Mouse (Mus musculus) MEL (cell line): ENCODE data around the gene Gpt2. TPM values are rescaled to one million over a fixed set of nuclear protein-coding genes. Genes with fewer than 3 reads are reported as not detected.

Experiments
- DNase-seq: peaks from one replicate; pipeline ENCODE4 v3.0.0; 2011; ENCODE audit warnings: low read depth, low spot score
- H3K27ac ChIP-seq: 2 replicates; pipeline ENCODE4 v1.5.1; 2012; ENCODE audit warnings: low read depth, mild to moderate bottlenecking, control low read depth, low read length, moderate library complexity; ENCODE audit not compliant: control insufficient read depth
- H3K27me3 ChIP-seq, 2 experiments: fragments of 150-350 bp in 1 of 2; sonication (generic) in 1 of 2; 2 replicates each; pipeline ENCODE4 v1.6.1; 2012; ENCODE audit warnings: low read length in 2 of 2, mild to moderate bottlenecking in 2 of 2, improper control_type of control experiment in 1 of 2, moderate library complexity in 1 of 2; ENCODE audit not compliant: insufficient read depth in 2 of 2, control insufficient read depth in 1 of 2
- H3K36me3 ChIP-seq, 2 experiments: 2 replicates each; pipeline ENCODE4 v1.6.1; 2012 to 2014; ENCODE audit warnings: low read length in 2 of 2, improper control_type of control experiment in 1 of 2, inconsistent platforms in 1 of 2, mild to moderate bottlenecking in 1 of 2; ENCODE audit not compliant: insufficient read depth in 2 of 2, control insufficient read depth in 1 of 2
- H3K4me1 ChIP-seq, 2 experiments: fragments of 150-350 bp in 1 of 2; sonication (generic) in 1 of 2; 2 replicates each; pipeline ENCODE4 v1.6.1; 2012; ENCODE audit warnings: low read length in 2 of 2, improper control_type of control experiment in 1 of 2, mild to moderate bottlenecking in 1 of 2; ENCODE audit not compliant: insufficient read depth in 2 of 2, control insufficient read depth in 1 of 2
- H3K4me3 ChIP-seq, 2 experiments: fragments of 150-350 bp in 1 of 2; sonication (generic) in 1 of 2; 2 replicates each; pipeline ENCODE4 v1.5.1; 2012; ENCODE audit warnings: low read depth in 2 of 2, low read length in 2 of 2, mild to moderate bottlenecking in 2 of 2, moderate library complexity in 2 of 2, control low read depth in 1 of 2, improper control_type of control experiment in 1 of 2; ENCODE audit not compliant: control insufficient read depth in 1 of 2, insufficient read depth in 1 of 2
- H3K79me2 ChIP-seq: 2 replicates; pipeline ENCODE4 v1.6.1; 2012; ENCODE audit warnings: mild to moderate bottlenecking, low read length, moderate library complexity; ENCODE audit not compliant: control insufficient read depth, poor library complexity, insufficient read depth
- H3K9ac ChIP-seq: 2 replicates; pipeline ENCODE4 v1.6.1; 2012; ENCODE audit warnings: low read depth, mild to moderate bottlenecking, control low read depth, low read length, moderate library complexity; ENCODE audit not compliant: control insufficient read depth, poor library complexity, severe bottlenecking
- H3K9me3 ChIP-seq: fragments of 150-350 bp; sonication (generic); replicated peaks from 2 replicates; pipeline ENCODE4 v1.6.1; 2012; ENCODE audit warnings: mild to moderate bottlenecking, low read length, improper control_type of control experiment, moderate library complexity; ENCODE audit not compliant: insufficient read depth
- BHLHE40 ChIP-seq: IDR thresholded peaks from 2 replicates; pipeline ENCODE4 v1.6.1; 2012; ENCODE audit warnings: low read depth, mild to moderate bottlenecking, inconsistent platforms, low read length, improper control_type of control experiment, borderline replicate concordance
- CHD1 ChIP-seq: IDR thresholded peaks from 2 replicates; pipeline ENCODE4 v1.6.1; 2012; ENCODE audit warnings: low read depth, mild to moderate bottlenecking, inconsistent platforms, low read length, improper control_type of control experiment
- CHD2 ChIP-seq: IDR thresholded peaks from 2 replicates; pipeline ENCODE4 v1.6.1; 2011; ENCODE audit warnings: low read length, improper control_type of control experiment
- CTCF ChIP-seq, 3 experiments: IDR thresholded peaks in 2 of 3; conservative IDR thresholded peaks in 1 of 3; 2 replicates each; pipeline ENCODE4 v1.5.1; 2011 to 2012; ENCODE audit warnings: low read length in 3 of 3, low read depth in 2 of 3, mild to moderate bottlenecking in 2 of 3, improper control_type of control experiment in 1 of 3, inconsistent platforms in 1 of 3, mixed read lengths in 1 of 3, moderate library complexity in 1 of 3; ENCODE audit not compliant: control insufficient read depth in 1 of 3, insufficient read depth in 1 of 3, poor library complexity in 1 of 3, severe bottlenecking in 1 of 3
- E2F4 ChIP-seq: IDR thresholded peaks from 2 replicates; pipeline ENCODE4 v1.6.1; 2011; ENCODE audit warnings: low read depth, low read length, improper control_type of control experiment, borderline replicate concordance
- ELF1 ChIP-seq: IDR thresholded peaks from 2 replicates; pipeline ENCODE4 v1.6.1; 2014; ENCODE audit warnings: low read depth, mild to moderate bottlenecking, inconsistent platforms, low read length, improper control_type of control experiment, moderate library complexity
- EP300 ChIP-seq, 2 experiments: IDR thresholded peaks; 2 replicates each; pipeline ENCODE4 v1.6.1; 2011; ENCODE audit warnings: improper control_type of control experiment in 2 of 2, low read length in 2 of 2, low read depth in 1 of 2, mild to moderate bottlenecking in 1 of 2
- ETS1 ChIP-seq: IDR thresholded peaks from 2 replicates; pipeline ENCODE4 v1.6.1; 2012; ENCODE audit warnings: low read depth, mild to moderate bottlenecking, inconsistent platforms, low read length, improper control_type of control experiment, moderate library complexity
- GABPA ChIP-seq: IDR thresholded peaks from 2 replicates; pipeline ENCODE4 v1.6.1; 2012; ENCODE audit warnings: low read depth, mild to moderate bottlenecking, inconsistent platforms, low read length, improper control_type of control experiment, moderate library complexity
- GATA1 ChIP-seq: IDR thresholded peaks from 2 replicates; pipeline ENCODE4 v1.6.1; 2011; ENCODE audit warnings: low read depth, low read length, improper control_type of control experiment
- HCFC1 ChIP-seq: IDR thresholded peaks from 2 replicates; pipeline ENCODE4 v1.6.1; 2012; ENCODE audit warnings: low read depth, mild to moderate bottlenecking, inconsistent platforms, low read length, improper control_type of control experiment, moderate library complexity
- JUND ChIP-seq: IDR thresholded peaks from 2 replicates; pipeline ENCODE4 v1.6.1; 2011; ENCODE audit warnings: low read depth, mild to moderate bottlenecking, improper control_type of control experiment, low read length
- KAT2A ChIP-seq: conservative IDR thresholded peaks from 2 replicates; pipeline ENCODE4 v1.6.1; 2012; ENCODE audit warnings: low read depth, low read length, improper control_type of control experiment, inconsistent platforms
- MAFK ChIP-seq: IDR thresholded peaks from 2 replicates; pipeline ENCODE4 v1.6.1; 2011; ENCODE audit warnings: low read depth, mild to moderate bottlenecking, low read length, improper control_type of control experiment, borderline replicate concordance
- MAX ChIP-seq: IDR thresholded peaks from 2 replicates; pipeline ENCODE4 v1.6.1; 2011; ENCODE audit warnings: low read length, improper control_type of control experiment
- MAZ ChIP-seq: IDR thresholded peaks from 2 replicates; pipeline ENCODE4 v1.6.1; 2012; ENCODE audit warnings: low read depth, mild to moderate bottlenecking, inconsistent platforms, low read length, improper control_type of control experiment
- MEF2A ChIP-seq: IDR thresholded peaks from 2 replicates; pipeline ENCODE4 v1.6.1; 2014; ENCODE audit warnings: low read depth, mild to moderate bottlenecking, inconsistent platforms, low read length, improper control_type of control experiment; ENCODE audit not compliant: poor library complexity, insufficient replicate concordance, severe bottlenecking; ENCODE audit errors: extremely low read depth
- MXI1 ChIP-seq: IDR thresholded peaks from 2 replicates; pipeline ENCODE4 v1.6.1; 2011; ENCODE audit warnings: mild to moderate bottlenecking, low read depth, low read length, improper control_type of control experiment
- MYB ChIP-seq: IDR thresholded peaks from 2 replicates; pipeline ENCODE4 v1.6.1; 2011; ENCODE audit warnings: mild to moderate bottlenecking, low read depth, low read length, improper control_type of control experiment
- MYC ChIP-seq: IDR thresholded peaks from 2 replicates; pipeline ENCODE4 v1.6.1; 2011; ENCODE audit warnings: low read depth, mild to moderate bottlenecking, low read length, improper control_type of control experiment, moderate library complexity
- NELFE ChIP-seq: IDR thresholded peaks from 2 replicates; pipeline ENCODE4 v1.6.1; 2011; ENCODE audit warnings: low read depth, low read length, improper control_type of control experiment
- NRF1 ChIP-seq: IDR thresholded peaks from 2 replicates; pipeline ENCODE4 v1.6.1; 2014; ENCODE audit warnings: low read depth, mild to moderate bottlenecking, inconsistent platforms, low read length, improper control_type of control experiment, moderate library complexity; ENCODE audit not compliant: poor library complexity, insufficient read depth, severe bottlenecking
- POLR2A ChIP-seq, 2 experiments: IDR thresholded peaks; 2 replicates each; pipeline ENCODE4 v1.6.1; 2011 to 2012; ENCODE audit warnings: low read length in 2 of 2, mild to moderate bottlenecking in 2 of 2, control low read depth in 1 of 2, improper control_type of control experiment in 1 of 2, low read depth in 1 of 2, moderate library complexity in 1 of 2; ENCODE audit not compliant: control insufficient read depth in 1 of 2, insufficient read depth in 1 of 2, poor library complexity in 1 of 2
- POLR2AphosphoS2 ChIP-seq: IDR thresholded peaks from 2 replicates; pipeline ENCODE4 v1.6.1; 2011; ENCODE audit warnings: low read length, improper control_type of control experiment
- POLR2AphosphoS5 ChIP-seq: IDR thresholded peaks from 2 replicates; pipeline ENCODE4 v1.6.1; 2012; ENCODE audit warnings: low read depth, borderline replicate concordance, mild to moderate bottlenecking, inconsistent platforms, low read length, moderate library complexity, mixed read lengths
- RAD21 ChIP-seq: IDR thresholded peaks from 2 replicates; pipeline ENCODE4 v1.6.1; 2011; ENCODE audit warnings: mild to moderate bottlenecking, low read depth, low read length, improper control_type of control experiment
- RCOR1 ChIP-seq: IDR thresholded peaks from 2 replicates; pipeline ENCODE4 v1.6.1; 2012; ENCODE audit warnings: low read depth, mild to moderate bottlenecking, inconsistent platforms, low read length, improper control_type of control experiment
- SIN3A ChIP-seq: IDR thresholded peaks from 2 replicates; pipeline ENCODE4 v1.6.1; 2012; ENCODE audit warnings: low read length, improper control_type of control experiment, inconsistent platforms
- SMC3 ChIP-seq: IDR thresholded peaks from 2 replicates; pipeline ENCODE4 v1.6.1; 2011; ENCODE audit warnings: low read depth, low read length, improper control_type of control experiment
- TAL1 ChIP-seq: IDR thresholded peaks from 2 replicates; pipeline ENCODE4 v1.6.1; 2012; ENCODE audit warnings: mild to moderate bottlenecking, inconsistent platforms, low read length, moderate library complexity, mixed read lengths
- TBP ChIP-seq: IDR thresholded peaks from 2 replicates; pipeline ENCODE4 v1.8.0; 2011; ENCODE audit warnings: low read depth, low read length, improper control_type of control experiment
- TCF12 ChIP-seq: IDR thresholded peaks from 2 replicates; pipeline ENCODE4 v1.6.1; 2014; ENCODE audit warnings: low read depth, mild to moderate bottlenecking, inconsistent platforms, low read length, improper control_type of control experiment, moderate library complexity
- USF1 ChIP-seq: IDR thresholded peaks from 2 replicates; pipeline ENCODE4 v1.6.1; 2014; ENCODE audit warnings: low read depth, mild to moderate bottlenecking, inconsistent platforms, low read length, improper control_type of control experiment, moderate library complexity
- USF2 ChIP-seq, 2 experiments: IDR thresholded peaks; 2 replicates each; pipeline ENCODE4 v1.6.1; 2011 to 2012; ENCODE audit warnings: improper control_type of control experiment in 2 of 2, low read length in 2 of 2, borderline replicate concordance in 1 of 2, inconsistent platforms in 1 of 2, low read depth in 1 of 2, mild to moderate bottlenecking in 1 of 2; ENCODE audit not compliant: insufficient read depth in 1 of 2
- ZC3H11A ChIP-seq: IDR thresholded peaks from 2 replicates; pipeline ENCODE4 v1.6.1; 2012; ENCODE audit warnings: low read depth, mild to moderate bottlenecking, inconsistent platforms, low read length, improper control_type of control experiment
- ZKSCAN1 ChIP-seq: IDR thresholded peaks from 2 replicates; pipeline ENCODE4 v1.6.1; 2012; ENCODE audit warnings: low read depth, mild to moderate bottlenecking, inconsistent platforms, low read length, improper control_type of control experiment, moderate library complexity
- ZMIZ1 ChIP-seq: IDR thresholded peaks from 2 replicates; pipeline ENCODE4 v1.6.1; 2012; ENCODE audit warnings: low read depth, mild to moderate bottlenecking, inconsistent platforms, low read length, improper control_type of control experiment, moderate library complexity
- ZNF384 ChIP-seq: IDR thresholded peaks from 2 replicates; pipeline ENCODE4 v1.6.1; 2012; ENCODE audit warnings: low read depth, mild to moderate bottlenecking, inconsistent platforms, low read length, improper control_type of control experiment
- polyA plus RNA-seq, 2 experiments: library from polyadenylated mRNA; stranded (reverse) in 1 of 2; unstranded in 1 of 2; fragments of >175 nt in 1 of 2; fragments of >200 nt in 1 of 2; gene quantifications; 2 replicates each; pipeline versions ENCODE4 v1.2.1 to v1.2.4; 2012; ENCODE audit warnings: low replicate concordance in 2 of 2, low read depth in 1 of 2; ENCODE audit not compliant: insufficient read length in 2 of 2, insufficient read depth in 1 of 2, missing spikeins in 1 of 2
- total RNA-seq: library from RNA; depleted of rRNA; stranded (reverse); fragments of 300-350 nt; gene quantifications from 2 replicates; pipeline ENCODE4 v1.2.3, GENCODE M21; 2012

Gene Gpt2
- total and polyA plus RNA-seq, 3 experiments, result 10.2 to 25.3 TPM; not detected in 1

- peak; percentile 92 for DNase-seq
- no peak overlapping the region for H3K27ac ChIP-seq
- H3K4me1 ChIP-seq, result no peaks in the 10 kb centered on the region
- no peaks in the 10 kb centered on the region for H3K9me3 ChIP-seq
- peak overlapping the region in 1 of 2 experiments; percentile 52; a peak in 2 of 4 replicates for H3K4me3 ChIP-seq
- no peaks in the 10 kb centered on the region for H3K36me3 ChIP-seq
- peak overlapping the region; percentile 47; the same call in 1 of the 2 replicates for H3K9ac ChIP-seq
- no peaks in the 10 kb centered on the region for H3K79me2 ChIP-seq
- H3K27me3 ChIP-seq, result no peaks in the 10 kb centered on the region
- TF ChIP-seq ZNF384 (no peak), KAT2A (no peak), NELFE (no peak), MYB (no peak), MXI1 (no peak), POLR2A (IDR thresholded peaks at IDR 0.05; ENCODE audit: control insufficient read depth in 1 of 2, insufficient read depth in 1 of 2, low read depth in 1 of 2, low read length in 2 of 2, poor library complexity in 1 of 2) (no peak), EP300 (IDR thresholded peaks at IDR 0.05; ENCODE audit: low read depth in 1 of 2, low read length in 2 of 2) (no peak), RAD21 (peak; percentile 97), MYC (no peak), JUND (no peak), RCOR1 (no peak), HCFC1 (no peak), CTCF (IDR thresholded peaks at IDR 0.05 in 2 of 3, conservative IDR thresholded peaks at IDR 0.05 in 1 of 3; ENCODE audit: control insufficient read depth in 1 of 3, insufficient read depth in 1 of 3, low read depth in 2 of 3, low read length in 3 of 3, poor library complexity in 1 of 3, severe bottlenecking in 1 of 3) (peak; percentile 83 to 97 (median 89)), TCF12 (0 out of 2 replicates have a peak, but pooled peaks have one; percentile 19), CHD1 (no peak), BHLHE40 (no peak), ZC3H11A (peak; percentile 91), USF1 (no peak), ETS1 (no peak), MEF2A (no peak), MAFK (peak; percentile 71; the same call in 1 of the 2 replicates), TAL1 (no peak), TBP (peak; percentile 39; the same call in 1 of the 2 replicates), CHD2 (no peak), NRF1 (no peak), POLR2AphosphoS5 (no peak), USF2 (IDR thresholded peaks at IDR 0.05; ENCODE audit: borderline replicate concordance in 1 of 2, insufficient read depth in 1 of 2, low read depth in 1 of 2, low read length in 2 of 2) (no peak), E2F4 (no peak), MAX (no peak; the same call in 1 of the 2 replicates), GABPA (no peak), ELF1 (no peak), ZKSCAN1 (no peak), ZMIZ1 (no peak), SMC3 (peak; percentile 88), MAZ (no peak), GATA1 (no peak), POLR2AphosphoS2 (no peak), SIN3A (peak; percentile 43; the same call in 1 of the 2 replicates)
Measured at GRCm38 (mm10) chr8:85456536-85456935, 35.8 kb upstream of the Gpt2 start.
